Mouse (Mus musculus) midbrain, postnatal 0 days (tissue): ENCODE data around the gene Epha2. TPM values are rescaled to one million over a fixed set of nuclear protein-coding genes. Genes with fewer than 3 reads are reported as not detected.

Experiments
- ATAC-seq: fragments of 200-750 bp; cut with Nextera tagmentation; 2 replicates; pipeline ENCODE4 v1.8.0; 2017; ENCODE audit warnings: moderate number of reproducible peaks, mild to moderate bottlenecking, moderate TSS enrichment, moderate library complexity; ENCODE audit not compliant: low FRiP score
- DNase-seq: peaks from one replicate; pipeline ENCODE4 v3.0.0-alpha.2; 2015; ENCODE audit warnings: low spot score
- H3K27ac ChIP-seq: fragments of 300-500 bp; sonication (generic); 2 replicates; pipeline ENCODE4 v1.5.1; 2014; ENCODE audit warnings: low read depth, mild to moderate bottlenecking, low read length, mixed read lengths
- H3K27me3 ChIP-seq: fragments of 300-500 bp; sonication (generic); 2 replicates; pipeline ENCODE4 v1.6.1; 2014; ENCODE audit warnings: low read length, control low read depth, mixed read lengths; ENCODE audit not compliant: insufficient read depth
- H3K36me3 ChIP-seq: fragments of 300-500 bp; sonication (generic); 2 replicates; pipeline ENCODE4 v1.6.1; 2014; ENCODE audit warnings: low read length, control low read depth, mixed read lengths; ENCODE audit not compliant: insufficient read depth
- H3K4me1 ChIP-seq: fragments of 300-500 bp; sonication (generic); 2 replicates; pipeline ENCODE4 v1.6.1; 2014; ENCODE audit warnings: mild to moderate bottlenecking, control low read depth, antibody characterized with exemption, low read length, mixed read lengths; ENCODE audit not compliant: insufficient read depth
- H3K4me2 ChIP-seq: fragments of 300-500 bp; sonication (generic); 2 replicates; pipeline ENCODE4 v1.6.1; 2014; ENCODE audit warnings: low read depth, mild to moderate bottlenecking, low read length, mixed read lengths; ENCODE audit not compliant: poor library complexity, severe bottlenecking
- H3K4me3 ChIP-seq: fragments of 300-500 bp; sonication (generic); 2 replicates; pipeline ENCODE4 v1.5.1; 2014; ENCODE audit warnings: low read depth, mild to moderate bottlenecking, low read length, moderate library complexity
- H3K9ac ChIP-seq: fragments of 300-500 bp; sonication (generic); replicated peaks from 2 replicates; pipeline ENCODE4 v1.6.1; 2014; ENCODE audit warnings: mild to moderate bottlenecking, low read length, moderate library complexity, mixed read lengths; ENCODE audit not compliant: poor library complexity, severe bottlenecking
- H3K9me3 ChIP-seq: fragments of 300-500 bp; sonication (generic); 2 replicates; pipeline ENCODE4 v1.6.1; 2016; ENCODE audit warnings: low read length, control low read depth
- CTCF ChIP-seq: IDR thresholded peaks from 2 replicates; pipeline ENCODE4 v1.5.1; 2016; ENCODE audit warnings: antibody characterized with exemption, mild to moderate bottlenecking
- WGBS: fragments of 180-500 bp; shearing (Covaris S2); extraction: QIAGEN DNeasy Blood & Tissue Kit; methylation state at CpG from one replicate; pipeline ENCODE4 v1.1.7; 2014; 5-methylcytosine and 5-hydroxymethylcytosine counted together
- polyA plus RNA-seq: library from polyadenylated mRNA; unstranded; fragments of >200 nt; fragmentation: Nextera tagmentation; extraction: Ambion mirVana; gene quantifications from 2 replicates; pipeline ENCODE4 v1.2.1, GENCODE M21; 2015
- total RNA-seq: library from RNA; depleted of rRNA; stranded (reverse); fragments of >200 nt; gene quantifications from 2 replicates; pipeline ENCODE4 v1.2.3, GENCODE M21; 2014

Gene Epha2
- total and polyA plus RNA-seq, 2 experiments from 2014 or later = 0.30 to 3.1 TPM

DNA sequence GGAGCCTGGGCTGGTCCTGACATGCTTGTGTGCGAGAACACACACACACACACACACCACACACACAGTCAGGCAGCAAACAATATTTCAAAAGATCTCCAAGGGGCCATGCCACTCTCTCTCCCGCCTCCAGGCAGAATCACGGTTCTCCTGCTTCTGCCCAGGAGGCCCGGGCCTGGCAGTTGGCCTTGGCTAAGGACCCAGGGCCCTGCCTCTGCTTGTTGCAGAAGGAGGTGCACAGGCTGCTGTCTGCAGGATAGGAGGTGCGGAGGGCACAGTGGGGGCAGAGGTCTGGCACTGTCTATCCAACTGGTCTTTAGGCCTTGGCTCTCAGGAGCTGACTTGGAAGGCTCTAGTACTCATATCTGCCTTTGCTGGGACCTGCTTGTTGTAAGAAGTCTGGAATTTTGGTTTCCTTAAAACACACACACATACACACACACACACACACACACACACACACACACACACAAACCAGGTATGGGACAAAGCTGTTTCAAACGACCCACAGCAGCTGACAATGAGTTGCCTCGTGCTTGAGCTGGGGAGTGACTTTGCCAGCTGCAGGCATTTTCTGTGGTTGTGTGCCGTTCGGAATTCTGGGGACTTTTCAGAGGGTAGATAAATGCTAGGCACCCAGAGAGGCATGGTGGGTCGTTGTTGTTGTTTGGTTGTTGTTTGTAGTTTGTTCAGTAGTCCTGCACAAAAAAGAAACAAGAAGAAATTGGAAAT, 38.0 kb upstream of the Epha2 start:
- H3K9me3 ChIP-seq = no peaks in the 10 kb centered on the region
- no peak overlapping the region for H3K4me2 ChIP-seq
- WGBS = 77% methylated on average over 10 of the region's 10 CpGs
- H3K36me3 ChIP-seq = no peaks in the 10 kb centered on the region
- no peak for DNase-seq
- no peaks in the 10 kb centered on the region for H3K27me3 ChIP-seq
- no peak overlapping the region for H3K27ac ChIP-seq
- no peaks in the 10 kb centered on the region for H3K4me1 ChIP-seq
- ATAC-seq = no peak
- no peak overlapping the region for H3K4me3 ChIP-seq
- H3K9ac ChIP-seq = no peak overlapping the region
- no peak for TF ChIP-seq CTCF

DNA sequence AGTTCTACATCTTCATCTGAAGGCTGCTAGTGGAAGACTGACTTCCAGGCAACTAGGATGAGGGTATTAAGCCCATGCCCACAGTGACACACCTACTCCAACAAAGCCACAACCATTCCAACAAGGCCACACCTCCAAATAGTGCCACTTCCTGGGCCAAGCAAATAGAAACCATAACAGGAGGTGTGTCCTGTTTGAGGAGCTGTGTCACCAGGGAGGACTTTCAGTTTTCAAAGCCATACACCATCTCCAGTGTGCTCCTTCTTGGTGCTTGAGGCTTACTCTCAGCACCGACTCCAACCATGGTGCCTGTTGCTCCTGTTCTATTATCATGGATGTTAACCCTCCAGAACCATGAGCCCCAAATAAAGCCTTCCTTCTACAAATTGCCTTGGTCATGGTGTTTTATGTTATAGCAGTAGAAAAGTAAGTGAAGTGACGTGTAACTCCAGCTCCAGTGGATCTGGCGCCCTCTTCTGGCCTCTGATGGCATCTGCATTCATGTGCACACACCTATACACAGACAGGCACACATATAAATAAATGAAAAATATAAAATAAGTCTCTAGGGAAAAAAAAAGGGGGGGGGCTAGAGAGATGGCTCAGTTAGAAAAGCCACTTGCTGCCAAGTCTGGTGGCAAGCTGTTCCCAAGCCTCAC, 34.9 kb upstream of the Epha2 start:
- no peak overlapping the region for H3K4me3 ChIP-seq
- H3K27me3 ChIP-seq = no peaks in the 10 kb centered on the region
- no peak overlapping the region for H3K27ac ChIP-seq
- no peaks in the 10 kb centered on the region for H3K36me3 ChIP-seq
- 87% methylated on average over 3 of the region's 3 CpGs for WGBS
- no peak overlapping the region for H3K9ac ChIP-seq
- no peak for ATAC-seq
- no peak overlapping the region for H3K4me2 ChIP-seq
- no peak for DNase-seq
- peak; percentile 48 for TF ChIP-seq CTCF
- no peaks in the 10 kb centered on the region for H3K4me1 ChIP-seq
- no peaks in the 10 kb centered on the region for H3K9me3 ChIP-seq

DNA sequence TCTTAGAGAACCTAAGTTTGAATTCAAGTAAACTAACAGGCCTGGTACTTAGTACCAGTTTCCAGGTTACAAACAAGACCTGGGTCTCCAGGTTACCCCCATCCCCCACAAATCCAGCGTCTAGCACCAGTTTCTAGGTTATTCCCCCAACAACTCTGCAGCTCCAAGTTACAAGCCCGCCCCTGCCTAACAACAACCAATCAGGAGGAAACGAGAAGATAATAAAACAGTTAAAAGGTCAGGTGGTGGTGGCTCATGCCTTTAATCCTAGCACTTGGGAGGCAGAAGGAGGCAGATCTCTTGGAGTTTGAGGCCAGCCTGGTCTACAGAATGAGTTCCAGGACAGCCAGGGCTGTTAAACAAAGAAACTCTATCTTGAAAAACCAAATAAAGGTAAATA, 33.8 kb upstream of the Epha2 start:
- no peak for TF ChIP-seq CTCF
- no peak overlapping the region for H3K9ac ChIP-seq
- H3K4me3 ChIP-seq = no peak overlapping the region
- DNase-seq (no peak), ATAC-seq (no peak)
- 84% methylated on average over 3 of the region's 3 CpGs for WGBS
- H3K27ac ChIP-seq = no peak overlapping the region
- H3K27me3 ChIP-seq = no peaks in the 10 kb centered on the region
- no peaks in the 10 kb centered on the region for H3K36me3 ChIP-seq
- H3K9me3 ChIP-seq = no peaks in the 10 kb centered on the region
- no peak overlapping the region for H3K4me2 ChIP-seq
- no peaks in the 10 kb centered on the region for H3K4me1 ChIP-seq

DNA sequence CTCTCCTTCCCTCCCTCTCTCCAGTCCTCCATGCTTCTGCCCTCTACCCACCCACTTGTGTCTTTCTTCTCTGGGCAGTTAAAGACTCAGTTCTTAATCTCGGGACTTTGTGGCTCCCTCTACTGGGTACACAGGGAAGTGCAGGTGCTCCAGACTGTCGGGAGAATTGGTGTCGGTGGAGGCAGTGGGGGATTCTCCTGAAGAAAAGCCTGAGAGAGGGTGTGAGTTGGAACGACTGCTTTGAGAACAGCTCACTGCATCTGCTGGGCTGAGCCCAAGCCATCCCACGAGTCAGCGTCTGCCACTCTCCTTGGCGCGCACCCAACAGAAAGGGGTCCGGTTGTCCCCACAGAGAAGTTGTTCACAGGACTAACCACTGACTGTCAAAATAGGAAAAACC, 33.2 kb upstream of the Epha2 start:
- Histone ChIP-seq H3K36me3 (no peaks in the 10 kb centered on the region), H3K4me1 (no peaks in the 10 kb centered on the region), H3K9ac (no peak overlapping the region), H3K4me3 (no peak overlapping the region), H3K4me2 (no peak overlapping the region), H3K27me3 (no peaks in the 10 kb centered on the region), H3K27ac (no peak overlapping the region), H3K9me3 (no peaks in the 10 kb centered on the region)
- WGBS = 39% methylated on average over 9 of the region's 9 CpGs
- TF ChIP-seq CTCF = peak; percentile 78
- ATAC-seq = no peak
- DNase-seq = peak; percentile 45

DNA sequence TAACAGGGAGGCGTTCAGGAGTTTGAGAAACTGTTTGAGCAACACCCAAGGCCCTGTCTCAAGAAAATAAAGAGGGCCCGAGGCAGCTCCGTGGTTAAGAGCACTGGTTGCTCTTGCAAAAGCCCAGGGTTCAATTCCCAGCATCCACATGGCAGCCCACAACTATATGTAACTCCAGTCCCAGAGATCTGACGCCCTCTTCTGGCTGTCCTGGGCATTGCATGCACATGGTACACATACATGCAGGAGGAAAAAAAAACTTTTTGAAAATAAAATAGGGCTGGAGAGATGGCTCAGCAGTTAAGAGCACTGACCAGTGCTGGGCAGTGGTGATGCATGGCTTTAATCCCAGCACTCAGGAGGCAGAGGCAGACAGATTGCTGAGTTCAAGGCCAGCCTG, 32.7 kb upstream of the Epha2 start:
- ATAC-seq (no peak), DNase-seq (no peak)
- H3K36me3 ChIP-seq = no peaks in the 10 kb centered on the region
- no peaks in the 10 kb centered on the region for H3K9me3 ChIP-seq
- H3K9ac ChIP-seq = no peak overlapping the region
- 86% methylated on average over 4 of the region's 4 CpGs for WGBS
- peak; percentile 28 for TF ChIP-seq CTCF
- no peak overlapping the region for H3K4me3 ChIP-seq
- H3K4me2 ChIP-seq = no peak overlapping the region
- no peaks in the 10 kb centered on the region for H3K27me3 ChIP-seq
- H3K4me1 ChIP-seq = 0 out of 2 replicates have a peak, but pooled peaks cover 3% of the 10 kb centered on the region
- no peak overlapping the region for H3K27ac ChIP-seq

DNA sequence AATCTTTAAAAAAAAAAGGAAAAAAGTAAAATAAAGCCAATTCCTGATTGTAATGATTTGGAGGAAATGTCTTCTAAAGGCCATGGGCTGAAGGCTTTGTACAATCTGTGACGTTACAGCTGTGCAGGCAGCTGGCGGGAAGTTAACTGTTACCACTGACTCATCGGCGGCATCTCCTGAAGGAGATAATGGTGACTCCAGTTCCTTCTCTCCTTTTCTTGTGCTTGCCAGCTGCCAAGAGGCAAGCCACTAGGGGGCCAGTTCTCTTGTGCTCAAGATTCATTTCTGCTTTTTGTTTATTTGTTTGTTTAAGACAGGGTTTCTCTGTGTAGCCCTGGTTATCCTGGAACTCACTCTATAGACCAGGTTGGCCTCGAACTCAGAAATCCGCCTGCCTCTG, 32.0 kb upstream of the Epha2 start:
- Histone ChIP-seq H3K4me2 (no peak overlapping the region), H3K36me3 (no peaks in the 10 kb centered on the region), H3K27me3 (no peaks in the 10 kb centered on the region), H3K27ac (no peak overlapping the region), H3K9ac (no peak overlapping the region), H3K4me1 (0 out of 2 replicates have a peak, but pooled peaks cover 3% of the 10 kb centered on the region), H3K9me3 (no peaks in the 10 kb centered on the region), H3K4me3 (no peak overlapping the region)
- DNase-seq (no peak), ATAC-seq (no peak)
- peak; percentile 51 for TF ChIP-seq CTCF
- 80% methylated on average over 6 of the region's 6 CpGs for WGBS
